Mouse (Mus musculus) small intestine, adult 2 months (tissue): ENCODE results near the gene Haus2. TPM values are rescaled to one million over a fixed set of nuclear protein-coding genes. Genes with fewer than 3 reads are reported as not detected.

Experiments used
- H3K27ac ChIP-seq: fragments of 200-500 bp; 2 replicates; pipeline ENCODE4 v1.5.1; 2012; ENCODE audit warnings: low read depth, low read length, control low read depth, inconsistent platforms; ENCODE audit not compliant: insufficient read depth
- H3K27me3 ChIP-seq: fragments of 200-500 bp; 2 replicates; pipeline ENCODE4 v1.6.1; 2012; ENCODE audit warnings: mild to moderate bottlenecking, moderate library complexity, low read length, inconsistent platforms; ENCODE audit not compliant: control insufficient read depth, insufficient read depth
- H3K36me3 ChIP-seq: fragments of 200-500 bp; 2 replicates; pipeline ENCODE4 v1.6.1; 2012; ENCODE audit warnings: mild to moderate bottlenecking, low read length, control low read depth, inconsistent platforms; ENCODE audit not compliant: control insufficient read depth, insufficient read depth
- H3K4me1 ChIP-seq: fragments of 200-500 bp; 2 replicates; pipeline ENCODE4 v1.6.1; 2012; ENCODE audit warnings: low read length, inconsistent platforms, mixed read lengths; ENCODE audit not compliant: control insufficient read depth, insufficient read depth, insufficient read length
- H3K4me3 ChIP-seq: fragments of 200-500 bp; 2 replicates; pipeline ENCODE4 v1.5.1; 2012; ENCODE audit warnings: low read depth, mild to moderate bottlenecking, control low read depth, inconsistent platforms, low read length, moderate library complexity
- CTCF ChIP-seq: fragments of 200-500 bp; IDR thresholded peaks from 2 replicates; pipeline ENCODE4 v1.5.1; 2012; ENCODE audit warnings: low read depth, mild to moderate bottlenecking, control low read depth, inconsistent platforms, low read length, moderate library complexity, mixed read lengths; ENCODE audit not compliant: insufficient replicate concordance, insufficient read length; ENCODE audit errors: extremely low read depth
- POLR2A ChIP-seq: fragments of 200-500 bp; IDR thresholded peaks from 2 replicates; pipeline ENCODE4 v1.6.1; 2012; ENCODE audit warnings: low read depth, mild to moderate bottlenecking, control low read depth, inconsistent platforms, low read length, moderate library complexity
- WGBS: fragments of 180-500 bp; shearing (Covaris S2); methylation state at CpG from one replicate; pipeline ENCODE4 v1.1.7; 2018; 5-methylcytosine and 5-hydroxymethylcytosine counted together
- polyA plus RNA-seq: library from polyadenylated mRNA; depleted of rRNA; stranded (reverse); fragments of >200 nt; gene quantifications from 2 replicates; pipeline ENCODE4 v1.2.3, GENCODE M21; 2012

Gene Haus2
- polyA plus RNA-seq, 1 experiment, result 1.6 TPM

DNA sequence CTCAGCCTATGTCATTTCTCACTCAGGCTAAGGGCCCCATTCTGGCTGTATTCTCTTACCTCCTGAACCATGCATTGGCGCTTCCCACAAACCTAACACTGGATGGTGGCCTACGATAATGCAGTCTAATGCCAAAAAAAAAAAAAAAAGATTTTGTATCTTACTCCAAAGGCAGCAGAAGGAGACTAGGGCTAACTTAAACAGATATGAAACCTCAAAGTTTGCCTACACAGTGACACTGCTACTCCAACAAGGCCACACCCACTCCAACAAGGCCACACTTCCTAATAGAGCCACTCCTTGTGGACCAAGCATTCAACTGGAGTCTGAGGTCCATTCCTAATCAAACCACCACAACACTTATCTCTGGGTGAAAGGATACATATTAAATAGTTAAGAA lies 47.5 kb downstream of the Haus2 start:
- H3K27me3 ChIP-seq, result no peaks in the 10 kb centered on the region
- 93% methylated on average over 2 of the region's 2 CpGs for WGBS
- no peak for TF ChIP-seq POLR2A
- TF ChIP-seq CTCF, result no peak

DNA sequence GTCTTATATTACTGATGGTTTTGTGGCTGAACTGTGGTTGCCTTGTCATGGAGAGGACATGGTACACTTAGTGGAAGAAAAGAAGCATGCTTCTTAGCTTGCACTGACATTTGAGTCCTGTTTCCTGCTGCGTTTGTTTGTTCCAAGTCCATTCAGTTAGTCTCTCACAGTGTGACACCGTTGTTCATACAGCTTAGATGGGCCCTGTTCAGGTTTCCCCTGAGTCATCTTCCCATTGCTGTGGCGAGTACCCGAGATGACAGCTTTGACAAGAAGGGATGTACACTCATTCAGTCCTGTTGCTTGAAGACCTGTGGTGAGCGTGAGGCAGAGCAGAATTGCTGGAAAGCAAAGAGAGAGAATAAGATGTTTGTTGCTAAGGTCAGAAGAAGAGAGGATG lies 49.3 kb downstream of the Haus2 start:
- no peak overlapping the region for H3K4me3 ChIP-seq
- TF ChIP-seq CTCF (no peak), POLR2A (no peak)
- 75% methylated on average over 5 of the region's 5 CpGs for WGBS

More for the DNA sequence above, 47.5 kb downstream of the Haus2 start:
- Histone ChIP-seq H3K27ac (no peak overlapping the region), H3K4me1 (peaks cover 6% of the 10 kb centered on the region; the same call in 1 of the 2 replicates), H3K4me3 (no peak overlapping the region), H3K36me3 (no peaks in the 10 kb centered on the region)

DNA sequence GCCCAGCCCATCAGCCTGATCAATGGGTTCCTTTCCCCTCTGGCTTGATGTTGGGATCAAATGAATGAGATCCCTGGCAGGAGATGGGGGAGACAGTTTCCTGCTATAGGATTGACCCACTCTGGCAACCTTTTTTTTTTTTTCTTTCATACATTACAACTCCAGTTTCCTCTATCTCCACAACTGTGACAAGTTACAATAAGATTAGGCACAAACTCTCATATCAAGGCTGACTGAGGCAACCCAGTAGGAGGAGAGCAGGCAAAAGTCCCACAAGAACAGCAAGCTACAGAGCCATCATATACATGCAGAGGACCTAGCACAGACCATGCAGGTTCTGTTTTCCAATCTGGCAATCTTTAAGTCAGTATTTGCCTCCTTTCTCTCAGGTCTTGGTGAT lies 50.1 kb downstream of the Haus2 start:
- no peaks in the 10 kb centered on the region for H3K27me3 ChIP-seq
- H3K4me3 ChIP-seq, result no peak overlapping the region
- H3K27ac ChIP-seq, result no peak overlapping the region
- no peak for TF ChIP-seq POLR2A
- no peak for TF ChIP-seq CTCF
- no peaks in the 10 kb centered on the region for H3K36me3 ChIP-seq
- H3K4me1 ChIP-seq, result peaks cover 4% of the 10 kb centered on the region; the same call in 1 of the 2 replicates

More for the DNA sequence above, 49.3 kb downstream of the Haus2 start:
- no peak overlapping the region for H3K27ac ChIP-seq
- peaks cover 4% of the 10 kb centered on the region; the same call in 1 of the 2 replicates for H3K4me1 ChIP-seq
- no peaks in the 10 kb centered on the region for H3K27me3 ChIP-seq
- H3K36me3 ChIP-seq, result no peaks in the 10 kb centered on the region

DNA sequence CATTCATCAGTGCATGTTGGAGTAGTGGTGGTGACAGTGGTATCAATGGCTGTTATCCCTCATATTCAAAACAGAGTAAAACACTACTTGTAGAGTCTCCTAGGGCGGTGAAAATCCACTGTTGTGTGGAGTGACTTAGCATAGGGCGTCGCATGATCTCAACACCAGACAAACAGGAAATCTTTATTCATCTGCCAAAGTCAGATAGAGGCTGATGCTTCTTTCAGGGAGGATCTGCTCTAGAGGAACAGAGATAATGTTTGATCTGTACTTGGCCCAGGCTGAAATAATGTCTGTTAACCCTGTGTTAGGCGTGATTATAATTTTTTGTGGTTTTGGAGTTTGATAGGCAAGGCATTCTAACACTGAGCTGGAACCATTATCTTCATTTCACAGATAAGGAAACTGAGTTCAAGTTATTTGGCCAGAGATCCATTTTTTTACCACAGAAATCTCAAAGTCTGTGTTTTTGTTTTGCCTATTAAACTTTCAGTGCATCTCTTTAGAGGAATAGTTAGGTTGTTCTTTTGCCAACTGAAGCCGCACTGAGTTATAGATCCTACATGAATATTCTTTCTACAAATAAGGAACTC lies 51.4 kb downstream of the Haus2 start:
- no peaks in the 10 kb centered on the region for H3K27me3 ChIP-seq
- no peaks in the 10 kb centered on the region for H3K36me3 ChIP-seq
- H3K4me3 ChIP-seq, result no peak overlapping the region
- no peak for TF ChIP-seq POLR2A
- TF ChIP-seq CTCF, result no peak
- 57% methylated on average over 5 of the region's 5 CpGs for WGBS
- no peak overlapping the region for H3K27ac ChIP-seq
- H3K4me1 ChIP-seq, result peaks cover 4% of the 10 kb centered on the region; the same call in 1 of the 2 replicates

DNA sequence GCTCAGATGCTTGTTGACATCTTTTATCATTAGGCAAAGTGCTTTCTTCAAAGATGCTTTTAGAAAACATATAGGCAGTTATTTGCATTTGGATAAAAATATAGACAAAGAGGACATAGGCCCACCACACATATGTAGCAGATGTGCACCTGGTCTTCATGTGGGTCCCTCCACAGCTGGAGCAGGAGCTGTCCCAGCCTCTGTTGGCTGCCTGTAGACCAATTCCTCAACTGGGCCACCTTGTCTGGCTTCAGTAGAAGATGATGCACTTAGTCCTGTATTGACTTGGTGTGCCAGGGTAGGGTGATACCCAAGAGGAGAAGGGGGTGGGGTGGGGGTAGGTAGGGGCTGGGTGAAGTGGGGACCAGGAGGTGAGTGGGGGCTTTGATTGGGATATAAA lies 53.6 kb downstream of the Haus2 start:
- H3K4me3 ChIP-seq, result no peak overlapping the region
- H3K27me3 ChIP-seq, result no peaks in the 10 kb centered on the region
- TF ChIP-seq CTCF, result no peak
- TF ChIP-seq POLR2A, result no peak
- no peak overlapping the region for H3K27ac ChIP-seq
- no peaks in the 10 kb centered on the region for H3K36me3 ChIP-seq
- no peaks in the 10 kb centered on the region for H3K4me1 ChIP-seq

DNA sequence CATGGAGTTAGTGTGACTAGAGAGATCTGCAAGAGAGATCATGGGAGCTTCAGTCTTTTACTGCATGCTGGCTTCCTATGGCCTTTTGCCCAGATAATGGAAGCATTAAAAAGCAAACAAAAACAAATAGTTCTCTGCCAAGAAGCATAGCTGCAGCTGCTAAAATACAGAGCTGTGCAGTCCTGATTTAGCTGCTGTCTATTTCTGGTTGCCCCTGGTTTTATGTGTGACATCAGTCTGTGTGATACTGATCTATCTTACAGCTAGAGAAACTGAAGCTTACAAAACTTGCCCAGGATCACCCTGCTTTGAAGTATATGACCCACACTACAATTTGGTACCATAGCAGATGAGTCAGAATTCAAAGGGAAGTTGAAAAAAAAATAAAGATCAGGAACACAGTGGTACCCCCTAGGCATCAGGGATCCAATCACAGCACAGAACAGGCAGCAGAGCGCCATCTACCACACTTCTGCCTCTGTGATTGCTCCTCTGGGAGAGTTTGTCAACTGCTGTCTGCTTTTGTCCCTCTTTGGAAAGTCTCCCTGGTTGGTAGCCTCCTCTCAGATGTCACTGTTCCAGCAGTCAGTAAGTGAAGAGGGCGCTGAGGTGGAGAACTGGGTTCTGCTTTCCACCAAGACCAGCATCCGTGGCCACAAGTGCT lies 54.4 kb downstream of the Haus2 start:
- Histone ChIP-seq H3K4me1 (no peaks in the 10 kb centered on the region), H3K36me3 (no peaks in the 10 kb centered on the region), H3K4me3 (no peak overlapping the region), H3K27me3 (no peaks in the 10 kb centered on the region), H3K27ac (no peak overlapping the region)
- no peak for TF ChIP-seq CTCF
- no peak for TF ChIP-seq POLR2A
- WGBS, result 80% methylated on average over 3 of the region's 3 CpGs

DNA sequence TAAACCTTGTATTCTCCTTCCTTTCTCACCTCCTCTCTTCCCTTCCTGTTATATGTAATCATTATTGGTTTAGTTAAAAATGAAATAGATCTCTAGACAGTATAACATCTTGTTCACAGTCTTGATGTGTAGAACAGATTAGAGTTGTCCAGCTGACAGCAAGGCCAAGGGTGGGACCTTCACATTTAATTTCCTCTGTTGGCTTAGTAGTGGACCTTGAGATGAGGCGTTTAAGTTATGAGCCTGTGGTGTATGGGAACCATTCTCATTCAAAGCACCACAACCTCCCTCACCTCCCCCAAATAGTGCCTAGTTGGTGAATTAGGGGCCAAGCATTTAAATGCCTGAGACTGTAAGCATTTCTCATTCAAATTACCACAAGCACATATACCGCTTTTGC lies 58.3 kb downstream of the Haus2 start:
- Histone ChIP-seq H3K4me3 (no peak overlapping the region), H3K27ac (no peak overlapping the region), H3K4me1 (no peaks in the 10 kb centered on the region), H3K36me3 (no peaks in the 10 kb centered on the region), H3K27me3 (no peaks in the 10 kb centered on the region)
- WGBS, result 83% methylated on average over 2 of the region's 2 CpGs
- TF ChIP-seq CTCF, result no peak
- TF ChIP-seq POLR2A, result no peak
